Mouse (Mus musculus) thymus, adult 2 months (tissue): ENCODE data around the gene Clhc1.
"Not testable (repeated sequence)": the region's sequence is repeated elsewhere in the genome, so short reads cannot be mapped to it uniquely, and the experiment has no call there.

ENCODE experiments used
- CTCF ChIP-seq: fragments of 200-500 bp; IDR thresholded peaks from 2 replicates; pipeline ENCODE4 v1.5.1; 2012; ENCODE audit warnings: mild to moderate bottlenecking, control low read depth, low read length, moderate library complexity, borderline replicate concordance; ENCODE audit not compliant: control insufficient read depth, poor library complexity, insufficient read depth; ENCODE audit errors: extremely low read depth
- POLR2A ChIP-seq: fragments of 200-500 bp; IDR thresholded peaks from 2 replicates; pipeline ENCODE4 v1.6.1; 2012; ENCODE audit warnings: mild to moderate bottlenecking, low read length, control low read depth, moderate library complexity; ENCODE audit not compliant: control insufficient read depth, poor library complexity, insufficient read depth; ENCODE audit errors: extremely low read depth

GRCm38 (mm10) chr11:29545150-29545752 lies 2.5 kb upstream of the Clhc1 start:
- not testable (repeated sequence) for TF ChIP-seq POLR2A, CTCF
